Mouse (Mus musculus): Measurements from ENCODE around the gene Optn. TPM values are rescaled to one million over a fixed set of nuclear protein-coding genes. Genes with fewer than 3 reads are reported as not detected.
"Not testable (repeated sequence)": the region's sequence is repeated elsewhere in the genome, so short reads cannot be mapped to it uniquely, and the experiment has no call there.

The Optn gene
- total RNA-seq, 1 experiment: 4.6 TPM

GRCm38 (mm10) chr2:5067951-5068350, 4.1 kb upstream of the Optn start:
- Histone ChIP-seq H3K27ac (ENCODE audit: insufficient read depth, low read depth, low read length, poor library complexity, severe bottlenecking) (no peak overlapping the region), H3K9ac (ENCODE audit: insufficient read depth, low read depth, low read length, poor library complexity, severe bottlenecking) (no peak overlapping the region), H3K9me3 (ENCODE audit: control insufficient read depth, insufficient read depth, low read depth, low read length) (no peaks in the 10 kb centered on the region), H3K36me3 (ENCODE audit: control insufficient read depth, insufficient read depth, low read length, poor library complexity, severe bottlenecking) (no peaks in the 10 kb centered on the region), H3K4me3 (ENCODE audit: insufficient read depth in 1 of 2, low read depth in 1 of 2, low read length in 2 of 2, poor library complexity in 1 of 2, severe bottlenecking in 1 of 2) (no peak overlapping the region), H3K4me1 (ENCODE audit: control insufficient read depth in 2 of 2, insufficient read depth in 2 of 2, low read length in 2 of 2, poor library complexity in 1 of 2) (0 out of 4 replicates have a peak, but pooled peaks cover 0 to 2% of the 10 kb centered on the region in 2 experiments)
- no peak for TF ChIP-seq ZNF384 (IDR thresholded peaks at IDR 0.05; ENCODE audit: low read depth, low read length)
- no peak for TF ChIP-seq HCFC1 (IDR thresholded peaks at IDR 0.05; ENCODE audit: borderline replicate concordance, insufficient read depth, low read length)
- no peak for TF ChIP-seq MAFK (IDR thresholded peaks at IDR 0.05; ENCODE audit: insufficient read depth, low read depth, low read length)
- no peak for TF ChIP-seq CHD2 (IDR thresholded peaks at IDR 0.05; ENCODE audit: low read depth, low read length)
- TF ChIP-seq ZC3H11A (IDR thresholded peaks at IDR 0.05; ENCODE audit: borderline replicate concordance, low read depth, low read length): no peak
- DNase-seq (ENCODE audit: low read depth, low spot score): no peak
- in situ Hi-C loops (cut with MboI; ENCODE audit: low sequenced_read_pairs in 2 of 2, unreplicated experiment in 2 of 2): no loop called here

- in situ Hi-C loops (cut with MboI; ENCODE audit: low sequenced_read_pairs in 2 of 2, unreplicated experiment in 2 of 2); H3K9me3 ChIP-seq (ENCODE audit: control insufficient read depth, insufficient read depth, low read depth, low read length); H3K9ac ChIP-seq (ENCODE audit: insufficient read depth, low read depth, low read length, poor library complexity, severe bottlenecking); H3K4me1 ChIP-seq (ENCODE audit: control insufficient read depth in 2 of 2, insufficient read depth in 2 of 2, low read length in 2 of 2, poor library complexity in 1 of 2); H3K36me3 ChIP-seq (ENCODE audit: control insufficient read depth, insufficient read depth, low read length, poor library complexity, severe bottlenecking); DNase-seq (ENCODE audit: low read depth, low spot score); H3K27ac ChIP-seq (ENCODE audit: insufficient read depth, low read depth, low read length, poor library complexity, severe bottlenecking); H3K4me3 ChIP-seq (ENCODE audit: insufficient read depth in 1 of 2, low read depth in 1 of 2, low read length in 2 of 2, poor library complexity in 1 of 2, severe bottlenecking in 1 of 2): not testable (repeated sequence)
Measured at GRCm38 (mm10) chr2:5067254-5067653, 3.4 kb upstream of the Optn start.

- Histone ChIP-seq H3K9me3 (ENCODE audit: control insufficient read depth, insufficient read depth, low read depth, low read length) (no peaks in the 10 kb centered on the region), H3K4me3 (ENCODE audit: insufficient read depth in 1 of 2, low read depth in 1 of 2, low read length in 2 of 2, poor library complexity in 1 of 2, severe bottlenecking in 1 of 2) (peak overlapping the region in 1 of 2 experiments; percentile 62; a peak in 2 of 4 replicates), H3K9ac (ENCODE audit: insufficient read depth, low read depth, low read length, poor library complexity, severe bottlenecking) (no peak overlapping the region), H3K4me1 (ENCODE audit: control insufficient read depth in 2 of 2, insufficient read depth in 2 of 2, low read length in 2 of 2, poor library complexity in 1 of 2) (0 out of 4 replicates have a peak, but pooled peaks cover 0 to 2% of the 10 kb centered on the region in 2 experiments), H3K27ac (ENCODE audit: insufficient read depth, low read depth, low read length, poor library complexity, severe bottlenecking) (no peak overlapping the region), H3K36me3 (ENCODE audit: control insufficient read depth, insufficient read depth, low read length, poor library complexity, severe bottlenecking) (no peaks in the 10 kb centered on the region; the same call in 1 of the 2 replicates)
- TF ChIP-seq CHD2 (IDR thresholded peaks at IDR 0.05; ENCODE audit: low read depth, low read length): no peak
- no peak for TF ChIP-seq HCFC1 (IDR thresholded peaks at IDR 0.05; ENCODE audit: borderline replicate concordance, insufficient read depth, low read length)
- no peak for TF ChIP-seq ZC3H11A (IDR thresholded peaks at IDR 0.05; ENCODE audit: borderline replicate concordance, low read depth, low read length)
- TF ChIP-seq MAFK (IDR thresholded peaks at IDR 0.05; ENCODE audit: insufficient read depth, low read depth, low read length): no peak
- TF ChIP-seq ZNF384 (IDR thresholded peaks at IDR 0.05; ENCODE audit: low read depth, low read length): no peak
- DNase-seq (ENCODE audit: low read depth, low spot score): no peak
- in situ Hi-C loops (cut with MboI; ENCODE audit: low sequenced_read_pairs in 2 of 2, unreplicated experiment in 2 of 2): no loop called here
Measured at GRCm38 (mm10) chr2:5064247-5064646, 396 bp upstream of the Optn start.

- H3K4me1 ChIP-seq (ENCODE audit: control insufficient read depth in 2 of 2, insufficient read depth in 2 of 2, low read length in 2 of 2, poor library complexity in 1 of 2): 0 out of 4 replicates have a peak, but pooled peaks cover 0 to 2% of the 10 kb centered on the region in 2 experiments
- in situ Hi-C loops (cut with MboI; ENCODE audit: low sequenced_read_pairs in 2 of 2, unreplicated experiment in 2 of 2): no loop called here
- H3K36me3 ChIP-seq (ENCODE audit: control insufficient read depth, insufficient read depth, low read length, poor library complexity, severe bottlenecking): no peaks in the 10 kb centered on the region; the same call in 1 of the 2 replicates
- H3K4me3 ChIP-seq (ENCODE audit: insufficient read depth in 1 of 2, low read depth in 1 of 2, low read length in 2 of 2, poor library complexity in 1 of 2, severe bottlenecking in 1 of 2): peak overlapping the region in 1 of 2 experiments; percentile 87; a peak in 2 of 4 replicates
- no peaks in the 10 kb centered on the region for H3K9me3 ChIP-seq (ENCODE audit: control insufficient read depth, insufficient read depth, low read depth, low read length)
- H3K9ac ChIP-seq (ENCODE audit: insufficient read depth, low read depth, low read length, poor library complexity, severe bottlenecking): no peak overlapping the region
- no peak for TF ChIP-seq MAFK (IDR thresholded peaks at IDR 0.05; ENCODE audit: insufficient read depth, low read depth, low read length)
- no peak for TF ChIP-seq ZC3H11A (IDR thresholded peaks at IDR 0.05; ENCODE audit: borderline replicate concordance, low read depth, low read length)
- TF ChIP-seq CHD2 (IDR thresholded peaks at IDR 0.05; ENCODE audit: low read depth, low read length): no peak
- TF ChIP-seq HCFC1 (IDR thresholded peaks at IDR 0.05; ENCODE audit: borderline replicate concordance, insufficient read depth, low read length): no peak
- TF ChIP-seq ZNF384 (IDR thresholded peaks at IDR 0.05; ENCODE audit: low read depth, low read length): no peak
- no peak for DNase-seq (ENCODE audit: low read depth, low spot score)
- H3K27ac ChIP-seq (ENCODE audit: insufficient read depth, low read depth, low read length, poor library complexity, severe bottlenecking): no peak overlapping the region
Measured at GRCm38 (mm10) chr2:5062496-5063298, 1.2 kb downstream of the Optn start.

All from ES-E14 (cell line).